Mouse (Mus musculus): ENCODE data around the gene Wscd2. TPM values are rescaled to one million over a fixed set of nuclear protein-coding genes. Genes with fewer than 3 reads are reported as not detected.

The Wscd2 gene
- polyA plus RNA-seq (2014; fragmentation: Nextera tagmentation; extraction: Ambion mirVana) = 6.7 and 7.6 TPM in 2 replicates

DNA sequence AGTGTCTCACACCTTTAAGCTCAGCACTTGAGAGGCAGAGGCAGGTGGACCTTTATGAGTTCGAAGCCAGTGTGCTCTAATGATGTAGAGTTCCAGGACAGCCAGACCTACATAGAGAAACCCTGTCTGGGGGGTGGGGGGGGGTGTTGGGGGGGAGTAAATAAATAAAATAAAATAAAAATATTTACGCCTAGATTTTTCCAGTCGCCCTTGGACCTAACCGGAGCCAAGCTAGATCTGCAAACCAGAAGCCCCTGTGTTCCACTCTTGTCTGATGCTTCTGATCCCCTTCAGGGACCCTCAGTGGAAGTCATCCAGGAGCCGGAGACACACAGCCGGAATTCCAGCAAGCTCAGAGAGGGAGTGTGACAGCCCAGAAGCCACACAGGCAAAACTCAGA lies at the start of gene Wscd2:
Wscd2 (plus strand) TSS at position 301 of the 400 bp plus-strand sequence.
- DNase-seq (ENCODE audit: low spot score) = no peak

DNA sequence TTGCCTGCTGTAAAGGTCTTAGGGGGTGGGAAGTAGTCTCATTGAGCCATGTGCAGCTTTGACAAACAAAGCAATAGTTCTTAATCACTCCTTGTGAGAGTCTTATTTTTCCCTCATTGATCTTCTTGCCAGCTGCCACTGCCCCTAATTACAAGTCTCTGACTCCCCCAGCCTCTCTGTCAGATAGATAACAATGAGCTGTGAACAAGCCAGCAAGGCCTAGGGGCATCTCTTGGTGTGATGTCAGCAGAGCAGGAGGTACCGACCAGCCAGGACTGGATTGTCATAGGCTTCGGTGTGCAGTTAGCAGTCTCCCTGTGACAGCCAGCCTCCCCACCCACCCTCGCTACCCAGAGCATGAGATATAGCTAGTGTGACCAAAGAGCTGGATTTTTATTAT lies 48.0 kb upstream of the Wscd2 start:
- Histone ChIP-seq H3K4me3 (ENCODE audit: low read depth, low read length) (no peak overlapping the region), H3K9me3 (ENCODE audit: control insufficient read depth, low read length) (no peaks in the 10 kb centered on the region), H3K4me1 (replicated peaks; ENCODE audit: control insufficient read depth, insufficient read depth, low read length) (no peaks in the 10 kb centered on the region), H3K27me3 (ENCODE audit: control insufficient read depth, insufficient read depth, low read length) (no peaks in the 10 kb centered on the region), H3K27ac (ENCODE audit: low read depth, low read length) (0 out of 2 replicates have a peak overlapping the region, but pooled peaks have one; percentile 26), H3K36me3 (ENCODE audit: control insufficient read depth, insufficient read depth, low read length) (no peaks in the 10 kb centered on the region), H3K4me2 (ENCODE audit: low read depth, low read length, severe bottlenecking) (no peak overlapping the region), H3K9ac (ENCODE audit: low read length) (no peak overlapping the region)
- ATAC-seq (replicated peaks; ENCODE audit: low FRiP score) (no peak), DNase-seq (ENCODE audit: low spot score) (peak; percentile 54)
- WGBS = 58% methylated on average over 3 of the region's 3 CpGs

More for the DNA sequence above, at the start of gene Wscd2:
- H3K27ac ChIP-seq (ENCODE audit: low read depth, low read length) = 0 out of 2 replicates have a peak within 1 kb of the TSS, but pooled peaks have one; percentile 14
- H3K4me3 ChIP-seq (ENCODE audit: low read depth, low read length) = peak within 1 kb of the TSS; percentile 52
- peak within 1 kb of the TSS; percentile 57 for H3K9ac ChIP-seq (ENCODE audit: low read length)
- H3K4me2 ChIP-seq (ENCODE audit: low read depth, low read length, severe bottlenecking) = peak within 1 kb of the TSS; percentile 97
- 64% methylated on average over 6 of the region's 6 CpGs for WGBS
- no peak for ATAC-seq (replicated peaks; ENCODE audit: low FRiP score)
- no peaks in the 10 kb centered on the region for H3K36me3 ChIP-seq (ENCODE audit: control insufficient read depth, insufficient read depth, low read length)
- peaks cover 3% of the 10 kb centered on the region for H3K27me3 ChIP-seq (ENCODE audit: control insufficient read depth, insufficient read depth, low read length)
- H3K4me1 ChIP-seq (replicated peaks; ENCODE audit: control insufficient read depth, insufficient read depth, low read length) = peaks cover 8% of the 10 kb centered on the region; the same call in 1 of the 2 replicates
- no peaks in the 10 kb centered on the region for H3K9me3 ChIP-seq (ENCODE audit: control insufficient read depth, low read length)

DNA sequence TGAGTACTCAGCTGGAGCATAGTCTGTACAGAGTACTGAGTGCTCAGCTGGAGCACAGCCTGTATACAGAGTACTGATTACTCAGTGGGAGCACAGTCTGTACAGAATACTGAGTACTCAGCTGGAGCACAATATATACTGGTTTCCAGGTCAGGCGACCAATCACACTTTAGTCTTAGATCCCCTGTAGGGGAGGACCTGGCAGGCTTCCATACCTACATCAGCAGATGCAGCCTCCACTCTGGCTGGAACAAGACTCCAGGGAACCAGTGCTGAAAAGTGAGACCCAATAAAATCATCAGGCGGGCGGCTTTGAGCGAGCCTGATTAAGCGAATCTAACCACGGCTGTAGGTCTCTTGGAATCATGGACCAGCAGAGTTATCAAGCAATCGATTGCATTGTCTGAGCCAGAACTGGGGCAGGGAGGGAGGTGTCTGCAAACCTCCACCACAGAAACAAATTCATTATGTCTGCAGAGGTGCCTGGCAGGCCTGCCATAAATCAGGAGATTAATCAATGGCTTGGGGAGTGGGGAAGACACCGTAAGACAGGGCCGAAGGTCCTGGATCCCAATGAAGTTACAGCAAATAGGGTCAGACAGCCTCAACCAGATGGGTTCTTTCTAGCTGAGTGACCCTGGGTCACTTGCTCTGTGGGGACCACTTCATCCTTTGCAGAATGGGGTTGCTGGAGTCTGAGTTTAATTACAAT lies 42.0 kb upstream of the Wscd2 start:
- peaks cover 4% of the 10 kb centered on the region for H3K4me1 ChIP-seq (replicated peaks; ENCODE audit: control insufficient read depth, insufficient read depth, low read length)
- no peak overlapping the region for H3K4me2 ChIP-seq (ENCODE audit: low read depth, low read length, severe bottlenecking)
- H3K27ac ChIP-seq (ENCODE audit: low read depth, low read length) = no peak overlapping the region
- H3K9ac ChIP-seq (ENCODE audit: low read length) = no peak overlapping the region
- H3K4me3 ChIP-seq (ENCODE audit: low read depth, low read length) = no peak overlapping the region
- ATAC-seq (replicated peaks; ENCODE audit: low FRiP score) (no peak), DNase-seq (ENCODE audit: low spot score) (no peak)
- H3K9me3 ChIP-seq (ENCODE audit: control insufficient read depth, low read length) = peaks cover 3% of the 10 kb centered on the region; the same call in 1 of the 2 replicates
- H3K36me3 ChIP-seq (ENCODE audit: control insufficient read depth, insufficient read depth, low read length) = no peaks in the 10 kb centered on the region
- WGBS = 68% methylated on average over 9 of the region's 9 CpGs
- H3K27me3 ChIP-seq (ENCODE audit: control insufficient read depth, insufficient read depth, low read length) = no peaks in the 10 kb centered on the region

DNA sequence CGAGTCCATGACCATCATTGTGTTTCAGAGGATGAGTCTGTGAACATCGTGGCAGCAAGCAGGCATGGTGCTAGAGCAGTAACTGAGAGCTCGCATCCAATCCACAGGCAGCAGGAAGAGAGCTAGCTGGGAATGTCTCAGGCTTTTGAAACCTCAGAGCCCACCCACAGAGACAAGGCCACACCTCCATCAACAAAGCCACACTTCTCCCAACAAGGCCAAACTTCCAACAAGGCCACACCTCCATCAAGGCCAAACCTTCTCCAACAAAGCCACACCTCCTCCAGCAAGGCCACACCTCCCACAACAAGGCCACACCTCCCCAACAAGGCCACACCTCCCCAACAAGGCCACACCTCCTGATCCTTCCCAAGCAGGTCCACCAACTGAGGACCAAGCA lies 40.8 kb upstream of the Wscd2 start:
- peaks cover 8% of the 10 kb centered on the region for H3K4me1 ChIP-seq (replicated peaks; ENCODE audit: control insufficient read depth, insufficient read depth, low read length)

DNA sequence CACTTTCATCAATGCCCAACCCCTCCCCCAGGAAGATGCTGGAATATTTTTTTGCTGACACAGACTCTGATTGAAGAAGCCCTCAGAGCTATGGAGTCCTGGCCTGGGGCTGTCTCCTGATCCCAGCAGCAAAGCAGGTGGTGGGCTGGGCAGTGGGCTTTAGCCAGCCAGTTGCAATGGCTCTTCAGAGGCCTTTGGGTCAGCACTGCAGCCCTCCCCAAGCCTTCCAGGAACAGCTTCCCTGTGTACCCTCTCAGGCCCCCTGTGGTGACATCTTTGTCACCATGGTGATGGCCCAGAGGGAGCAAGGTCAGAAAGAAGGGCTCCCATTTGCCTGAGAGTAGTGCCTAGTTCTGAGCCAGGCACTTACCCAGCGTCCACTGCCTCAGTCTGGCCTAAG lies 37.4 kb upstream of the Wscd2 start:
- Histone ChIP-seq H3K9me3 (ENCODE audit: control insufficient read depth, low read length) (peaks cover 3% of the 10 kb centered on the region; the same call in 1 of the 2 replicates), H3K27ac (ENCODE audit: low read depth, low read length) (peak overlapping the region; percentile 54; the same call in 1 of the 2 replicates), H3K4me3 (ENCODE audit: low read depth, low read length) (no peak overlapping the region), H3K9ac (ENCODE audit: low read length) (no peak overlapping the region), H3K4me1 (replicated peaks; ENCODE audit: control insufficient read depth, insufficient read depth, low read length) (peaks cover 8% of the 10 kb centered on the region), H3K27me3 (ENCODE audit: control insufficient read depth, insufficient read depth, low read length) (no peaks in the 10 kb centered on the region), H3K36me3 (ENCODE audit: control insufficient read depth, insufficient read depth, low read length) (no peaks in the 10 kb centered on the region), H3K4me2 (ENCODE audit: low read depth, low read length, severe bottlenecking) (no peak overlapping the region)
- WGBS = 0% methylated on average over 1 of the region's 1 CpGs
- DNase-seq (ENCODE audit: low spot score) = no peak
- no peak; the same call in 1 of the 2 replicates for ATAC-seq (replicated peaks; ENCODE audit: low FRiP score)

More for the DNA sequence above, 40.8 kb upstream of the Wscd2 start:
- Histone ChIP-seq H3K27me3 (ENCODE audit: control insufficient read depth, insufficient read depth, low read length) (no peaks in the 10 kb centered on the region), H3K27ac (ENCODE audit: low read depth, low read length) (no peak overlapping the region), H3K36me3 (ENCODE audit: control insufficient read depth, insufficient read depth, low read length) (no peaks in the 10 kb centered on the region), H3K9ac (ENCODE audit: low read length) (no peak overlapping the region), H3K4me3 (ENCODE audit: low read depth, low read length) (no peak overlapping the region), H3K9me3 (ENCODE audit: control insufficient read depth, low read length) (peaks cover 3% of the 10 kb centered on the region; the same call in 1 of the 2 replicates), H3K4me2 (ENCODE audit: low read depth, low read length, severe bottlenecking) (no peak overlapping the region)
- no peak for DNase-seq (ENCODE audit: low spot score)
- ATAC-seq (replicated peaks; ENCODE audit: low FRiP score) = no peak
- 83% methylated on average over 3 of the region's 3 CpGs for WGBS

DNA sequence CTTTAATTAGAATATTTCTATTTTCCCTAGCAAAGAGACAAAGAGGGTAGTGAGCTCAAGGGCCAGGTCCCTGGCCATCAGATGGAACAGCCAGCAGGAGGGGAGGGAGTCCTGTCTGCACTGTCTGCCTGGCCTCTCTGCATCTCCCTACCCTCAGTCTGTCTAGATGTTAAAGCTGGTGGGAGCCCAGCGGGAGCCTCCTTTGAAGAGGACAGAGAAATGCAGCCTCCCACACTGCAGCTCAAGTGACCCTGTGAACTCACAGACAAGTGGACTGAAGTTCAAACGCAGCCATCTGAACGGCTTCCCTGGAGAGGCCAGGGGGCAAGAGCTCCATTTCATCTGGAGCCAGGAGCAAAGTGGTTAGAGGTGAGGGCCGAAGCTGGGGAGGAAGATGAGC lies 36.8 kb upstream of the Wscd2 start:
- no peak overlapping the region for H3K9ac ChIP-seq (ENCODE audit: low read length)
- peak; percentile 56 for DNase-seq (ENCODE audit: low spot score)

DNA sequence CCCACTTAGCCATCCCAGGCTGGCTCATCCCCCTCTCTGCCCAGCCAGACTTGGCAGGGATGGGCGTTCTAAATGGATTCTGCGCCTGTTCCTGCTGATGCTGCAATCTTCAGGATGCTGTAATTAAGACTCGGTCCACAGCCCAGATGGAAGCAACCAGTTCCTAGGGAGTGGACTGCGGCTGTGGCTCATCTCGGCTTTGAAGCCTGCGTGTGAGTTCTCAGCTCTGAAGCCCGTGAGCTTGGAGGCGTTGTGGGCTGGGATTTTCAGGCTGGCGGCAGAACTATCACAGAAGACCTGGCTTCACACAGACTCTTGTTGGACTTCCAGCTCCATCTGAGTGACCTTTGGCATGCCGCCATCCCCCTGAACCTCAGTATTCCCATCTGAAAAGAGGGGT lies 34.1 kb upstream of the Wscd2 start:
- Histone ChIP-seq H3K27ac (ENCODE audit: low read depth, low read length) (no peak overlapping the region), H3K9ac (ENCODE audit: low read length) (no peak overlapping the region), H3K4me2 (ENCODE audit: low read depth, low read length, severe bottlenecking) (no peak overlapping the region), H3K9me3 (ENCODE audit: control insufficient read depth, low read length) (no peaks in the 10 kb centered on the region), H3K4me1 (replicated peaks; ENCODE audit: control insufficient read depth, insufficient read depth, low read length) (peaks cover 8% of the 10 kb centered on the region; the same call in 1 of the 2 replicates), H3K4me3 (ENCODE audit: low read depth, low read length) (no peak overlapping the region), H3K36me3 (ENCODE audit: control insufficient read depth, insufficient read depth, low read length) (no peaks in the 10 kb centered on the region), H3K27me3 (ENCODE audit: control insufficient read depth, insufficient read depth, low read length) (no peaks in the 10 kb centered on the region; the same call in 1 of the 2 replicates)
- no peak for ATAC-seq (replicated peaks; ENCODE audit: low FRiP score)
- DNase-seq (ENCODE audit: low spot score) = no peak
- 88% methylated on average over 10 of the region's 10 CpGs for WGBS

More for the DNA sequence above, 36.8 kb upstream of the Wscd2 start:
- Histone ChIP-seq H3K27ac (ENCODE audit: low read depth, low read length) (peak overlapping the region; percentile 54; the same call in 1 of the 2 replicates), H3K27me3 (ENCODE audit: control insufficient read depth, insufficient read depth, low read length) (no peaks in the 10 kb centered on the region), H3K9me3 (ENCODE audit: control insufficient read depth, low read length) (peaks cover 3% of the 10 kb centered on the region; the same call in 1 of the 2 replicates), H3K36me3 (ENCODE audit: control insufficient read depth, insufficient read depth, low read length) (no peaks in the 10 kb centered on the region), H3K4me3 (ENCODE audit: low read depth, low read length) (no peak overlapping the region), H3K4me2 (ENCODE audit: low read depth, low read length, severe bottlenecking) (no peak overlapping the region), H3K4me1 (replicated peaks; ENCODE audit: control insufficient read depth, insufficient read depth, low read length) (peaks cover 8% of the 10 kb centered on the region)
- 0 out of 2 replicates have a peak, but pooled peaks have one; percentile 12 for ATAC-seq (replicated peaks; ENCODE audit: low FRiP score)
- WGBS = 3% methylated on average over 4 of the region's 4 CpGs

DNA sequence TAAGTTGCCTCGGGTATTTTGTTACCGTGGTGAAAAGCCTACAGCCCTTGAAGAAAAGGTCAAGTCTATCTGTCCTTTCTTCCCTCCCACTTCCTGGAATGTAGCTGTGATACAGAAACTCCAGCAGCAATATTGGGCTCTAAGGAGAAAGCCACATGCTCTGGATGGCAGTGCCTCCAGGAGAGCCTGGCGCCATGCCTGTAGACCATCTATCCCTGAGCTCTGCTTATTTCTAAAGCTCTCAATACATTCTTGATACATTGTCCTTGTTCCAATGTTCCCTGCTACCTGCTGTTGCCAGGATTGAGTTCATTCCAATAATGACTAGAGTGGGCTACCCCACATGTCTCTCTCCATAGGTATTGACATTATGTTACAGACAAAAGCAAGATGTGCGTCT lies 33.4 kb upstream of the Wscd2 start:
- ATAC-seq (replicated peaks; ENCODE audit: low FRiP score) (no peak), DNase-seq (ENCODE audit: low spot score) (no peak)
- H3K27me3 ChIP-seq (ENCODE audit: control insufficient read depth, insufficient read depth, low read length) = peaks cover under 1% of the 10 kb centered on the region; the same call in 1 of the 2 replicates
- no peaks in the 10 kb centered on the region for H3K9me3 ChIP-seq (ENCODE audit: control insufficient read depth, low read length)
- peaks cover 10% of the 10 kb centered on the region; the same call in 1 of the 2 replicates for H3K4me1 ChIP-seq (replicated peaks; ENCODE audit: control insufficient read depth, insufficient read depth, low read length)
- H3K27ac ChIP-seq (ENCODE audit: low read depth, low read length) = no peak overlapping the region
- H3K4me3 ChIP-seq (ENCODE audit: low read depth, low read length) = no peak overlapping the region
- no peaks in the 10 kb centered on the region for H3K36me3 ChIP-seq (ENCODE audit: control insufficient read depth, insufficient read depth, low read length)
- no peak overlapping the region for H3K9ac ChIP-seq (ENCODE audit: low read length)
- WGBS = 88% methylated on average over 4 of the region's 4 CpGs
- no peak overlapping the region for H3K4me2 ChIP-seq (ENCODE audit: low read depth, low read length, severe bottlenecking)

Data from forebrain, embryonic 11.5 days (tissue).